Mouse (Mus musculus): ENCODE measurements around the gene Psmb7.

Psmb7 gene

DNA sequence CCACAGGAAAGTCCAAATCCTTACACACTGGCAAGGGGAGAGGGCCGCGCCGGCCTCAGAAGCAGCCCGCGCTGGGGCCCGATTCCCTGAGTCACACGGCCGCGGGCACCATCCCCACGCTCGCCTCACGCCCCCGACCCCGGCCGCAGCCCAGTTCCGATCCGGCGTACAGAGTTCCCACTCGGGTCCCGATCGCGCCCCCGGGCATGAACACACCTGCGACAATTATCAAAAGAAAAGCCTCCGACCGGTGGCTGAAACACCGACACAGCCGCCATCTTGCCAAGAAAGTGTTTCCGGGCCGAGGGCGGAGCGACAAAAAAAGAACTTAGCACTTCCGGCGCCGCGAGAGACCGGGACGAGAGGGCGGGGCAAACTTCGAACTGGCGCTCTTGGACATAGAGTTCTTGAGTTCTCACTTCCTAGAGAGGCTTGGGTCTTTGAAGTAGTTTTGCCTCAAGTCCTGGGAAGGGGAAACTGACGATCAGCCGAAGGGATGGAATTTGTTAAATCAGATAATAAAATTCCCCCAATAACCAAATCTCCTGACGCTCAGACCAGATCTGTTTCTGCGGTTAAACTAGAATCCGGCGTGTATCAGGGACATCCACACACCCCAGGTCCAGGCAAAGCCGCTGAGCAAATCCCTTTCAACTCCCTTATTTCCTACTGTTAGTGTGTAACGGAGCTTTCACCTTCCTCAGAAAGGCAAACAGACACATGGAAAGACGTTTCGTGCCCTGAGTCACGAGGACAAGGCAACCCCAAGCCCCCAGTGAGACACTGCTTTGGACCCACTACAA, at the start of gene Psmb7:
Psmb7 (minus strand) TSS at position 463 of the 803 bp plus-strand sequence.
- DNase-seq (ENCODE audit: low spot score), result peak; percentile 91

DNA sequence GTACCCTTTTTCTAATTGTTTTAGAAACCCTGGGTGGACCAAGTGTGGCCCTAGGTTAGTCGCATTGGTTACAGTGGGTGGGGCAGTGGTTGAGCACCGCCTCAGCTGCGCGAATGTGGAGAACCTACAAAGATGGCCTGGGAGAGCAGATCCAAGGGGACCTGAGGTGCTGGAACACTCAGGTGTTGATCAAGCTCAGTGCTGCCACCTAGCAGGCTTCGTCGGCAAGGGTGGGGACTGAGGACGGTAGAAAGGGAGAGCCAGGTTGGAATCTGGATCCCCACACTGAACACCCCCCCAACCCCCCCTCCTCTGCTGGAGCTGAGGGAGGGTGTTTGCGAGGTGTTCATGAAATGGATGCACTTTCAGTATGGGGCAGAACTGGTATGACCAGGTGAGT, 47.7 kb upstream of the Psmb7 start:
- peak; percentile 26 for DNase-seq (ENCODE audit: low spot score)

DNA sequence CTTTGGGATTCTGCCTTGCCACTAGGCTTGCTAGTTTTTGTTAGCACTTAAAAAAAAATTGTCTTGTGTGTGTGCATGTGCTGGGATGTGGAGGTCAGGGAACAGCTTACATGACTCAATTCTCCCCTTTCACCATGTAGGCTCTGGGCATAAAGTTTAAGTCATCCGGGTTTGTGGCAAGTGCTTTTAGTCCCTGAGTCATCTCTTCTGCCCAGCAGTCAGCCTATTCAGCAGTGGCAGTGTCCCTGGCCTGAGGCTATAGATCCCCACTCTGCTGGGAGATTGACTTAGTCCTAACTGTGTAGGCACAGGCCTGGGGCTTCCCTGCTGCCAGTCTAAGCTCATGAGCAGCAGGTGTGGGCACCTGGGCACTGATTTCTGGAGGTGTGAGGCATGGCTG, 46.0 kb upstream of the Psmb7 start:
- DNase-seq (ENCODE audit: low spot score), result no peak

DNA sequence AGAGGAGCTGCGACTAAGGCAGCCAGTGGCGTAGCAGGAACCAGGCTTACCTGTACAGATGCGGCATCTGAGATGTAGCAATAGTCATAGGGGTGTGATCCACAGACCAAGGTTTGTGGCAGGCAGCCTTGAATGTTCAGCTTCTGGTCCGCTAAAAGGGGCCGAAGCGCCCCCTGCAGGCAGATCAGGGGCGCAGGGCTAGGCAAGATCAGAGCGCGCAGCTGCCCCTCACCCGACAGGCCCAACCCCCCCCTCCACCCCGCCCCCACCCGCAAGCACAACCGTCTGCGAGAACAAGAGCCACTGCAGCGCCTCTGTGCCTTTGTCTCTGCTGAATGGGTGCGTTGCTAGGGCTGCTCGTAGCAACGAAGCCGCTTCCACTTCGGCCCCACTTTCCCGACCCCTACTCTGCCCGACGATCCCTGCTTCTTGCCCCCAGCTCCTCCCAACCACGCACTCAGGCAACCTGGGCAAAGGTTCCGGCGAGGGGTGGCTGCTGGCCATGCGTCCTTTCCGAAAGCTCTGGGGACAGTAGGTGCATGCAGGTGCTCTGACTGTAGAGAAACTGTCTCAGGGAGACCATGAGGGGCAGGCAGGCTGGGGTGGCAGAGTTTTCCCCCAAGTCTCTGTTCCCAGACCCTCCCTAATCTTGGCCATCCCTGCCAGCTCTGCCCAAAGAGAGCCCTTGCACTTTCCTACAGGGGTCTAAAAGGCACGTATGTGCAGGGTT, 45.1 kb upstream of the Psmb7 start:
- peak; percentile 41 for DNase-seq (ENCODE audit: low spot score)

DNA sequence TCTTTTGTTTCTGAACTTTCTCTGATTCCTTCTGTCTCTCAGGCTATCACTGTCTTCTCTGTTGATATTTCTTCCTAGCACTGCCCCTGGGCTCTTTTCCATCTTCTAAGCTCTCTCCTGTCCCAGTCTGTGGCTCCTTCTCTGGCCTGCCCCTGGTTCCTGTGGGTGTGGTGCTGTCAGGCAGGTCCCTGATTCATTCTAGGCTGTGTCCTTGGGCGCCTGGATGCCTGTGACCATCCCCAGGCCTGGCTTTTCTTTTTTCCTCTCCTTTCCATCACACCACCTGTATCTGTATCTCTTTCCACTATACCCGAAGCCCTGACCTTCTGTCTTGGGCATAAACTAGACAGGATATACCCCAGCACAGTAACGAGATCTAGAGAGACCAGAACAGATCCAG, 41.9 kb upstream of the Psmb7 start:
- no peak for DNase-seq (ENCODE audit: low spot score)

DNA sequence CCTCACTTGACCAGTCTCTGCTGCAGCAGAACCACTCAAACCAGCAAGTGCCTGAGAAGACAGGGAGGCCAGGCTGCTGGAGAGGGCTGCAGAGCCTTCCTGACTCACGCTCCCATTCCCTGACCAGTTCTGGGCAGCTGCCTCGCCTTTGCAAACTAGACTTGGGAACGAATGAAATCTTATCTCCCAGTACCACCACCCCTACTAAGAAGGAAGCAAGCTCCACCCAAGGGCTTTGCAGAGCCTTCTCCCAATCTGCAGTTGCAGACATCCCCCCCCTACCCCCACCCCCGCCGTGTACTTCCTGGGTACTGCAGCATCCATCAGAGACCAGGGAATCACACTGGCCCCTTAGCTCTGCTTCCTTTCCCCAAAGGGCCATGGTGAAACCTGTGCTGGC, 39.2 kb upstream of the Psmb7 start:
- DNase-seq (ENCODE audit: low spot score), result no peak

DNA sequence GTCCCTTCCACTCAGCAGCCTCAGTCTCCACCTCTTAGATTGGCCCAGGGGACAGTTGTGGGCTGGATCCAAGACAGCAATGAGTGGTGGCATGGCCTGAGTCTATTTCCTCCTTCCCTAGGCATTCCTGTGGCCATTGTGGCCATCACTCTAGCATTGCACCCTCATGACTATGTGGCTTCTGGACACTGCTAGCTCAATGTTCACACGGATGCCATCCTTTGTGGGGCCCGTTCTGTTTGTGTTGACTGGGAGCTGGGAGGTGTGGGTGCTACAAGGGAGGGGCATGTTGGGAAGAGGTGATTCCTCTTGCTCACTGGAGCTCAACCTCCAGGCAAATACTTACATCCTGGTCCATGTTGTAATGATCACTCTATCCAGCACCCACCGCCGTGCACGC, 38.3 kb upstream of the Psmb7 start:
- DNase-seq (ENCODE audit: low spot score), result no peak

DNA sequence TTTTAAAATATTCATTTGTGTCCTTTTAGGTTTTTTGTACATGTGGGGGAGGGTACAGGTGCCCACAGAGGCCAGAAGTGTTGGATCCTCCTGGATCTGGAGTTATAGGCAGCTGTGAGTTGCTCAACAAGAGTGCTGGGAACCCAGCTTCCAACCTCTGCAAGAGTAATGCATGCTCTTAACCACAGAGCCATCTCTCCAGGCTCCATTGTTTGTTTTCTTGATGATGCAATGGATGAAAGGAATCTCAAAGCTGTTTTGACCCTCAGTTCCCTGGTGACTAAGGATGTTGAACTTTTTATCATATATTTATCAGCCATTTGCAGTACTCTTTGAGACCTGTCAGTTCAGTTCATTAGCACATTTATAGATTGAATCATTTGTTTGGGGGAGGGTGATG, 35.1 kb upstream of the Psmb7 start:
- DNase-seq (ENCODE audit: low spot score), result no peak

DNA sequence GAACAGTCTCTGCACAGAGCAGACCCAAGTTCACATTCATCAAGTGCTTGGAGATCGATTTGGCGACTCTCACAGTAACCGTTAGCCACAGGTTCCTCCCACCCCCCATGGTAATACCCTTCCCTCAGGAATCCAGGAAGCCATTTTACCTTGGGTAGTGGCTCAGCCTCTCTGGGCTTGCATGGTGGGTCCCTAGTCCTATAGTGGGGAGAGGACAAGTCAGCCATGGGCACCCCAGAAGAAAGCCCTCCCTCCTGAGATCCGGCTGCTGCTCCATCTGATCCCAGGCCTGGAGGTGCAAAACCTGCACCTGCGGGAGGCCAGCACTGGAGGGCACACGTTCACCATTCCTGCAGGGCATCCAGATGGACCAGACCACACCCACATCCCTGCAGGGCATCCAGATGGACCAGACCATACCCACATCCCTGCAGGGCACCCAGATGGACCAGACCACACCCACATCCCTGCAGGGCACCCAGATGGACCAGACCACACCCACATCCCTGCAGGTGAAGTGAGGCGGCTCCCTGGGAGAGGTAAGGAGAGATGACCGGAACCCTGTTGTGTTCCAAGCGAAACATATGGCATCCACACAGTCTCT, 31.6 kb upstream of the Psmb7 start:
- DNase-seq (ENCODE audit: low spot score), result no peak

DNA sequence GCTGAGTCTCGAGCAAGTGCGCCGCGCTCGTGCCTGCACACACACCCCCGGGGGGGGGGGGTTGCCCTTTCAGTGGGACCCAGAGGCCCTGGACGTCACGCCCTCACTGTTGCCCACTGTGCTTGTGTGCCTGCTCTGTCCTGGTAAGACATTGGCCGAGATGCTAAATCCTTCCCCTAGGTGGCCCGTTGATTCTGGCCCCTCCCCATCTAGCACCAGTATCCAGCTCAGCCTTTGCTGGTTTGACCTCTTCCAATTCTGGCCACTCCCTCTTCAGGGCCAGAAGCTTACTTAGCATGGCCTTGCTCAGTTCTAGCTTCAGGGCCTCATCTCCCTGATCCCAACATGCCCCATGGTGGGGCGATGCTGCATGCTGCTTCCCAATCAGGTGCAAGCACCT, 28.6 kb upstream of the Psmb7 start:
- no peak for DNase-seq (ENCODE audit: low spot score)

DNA sequence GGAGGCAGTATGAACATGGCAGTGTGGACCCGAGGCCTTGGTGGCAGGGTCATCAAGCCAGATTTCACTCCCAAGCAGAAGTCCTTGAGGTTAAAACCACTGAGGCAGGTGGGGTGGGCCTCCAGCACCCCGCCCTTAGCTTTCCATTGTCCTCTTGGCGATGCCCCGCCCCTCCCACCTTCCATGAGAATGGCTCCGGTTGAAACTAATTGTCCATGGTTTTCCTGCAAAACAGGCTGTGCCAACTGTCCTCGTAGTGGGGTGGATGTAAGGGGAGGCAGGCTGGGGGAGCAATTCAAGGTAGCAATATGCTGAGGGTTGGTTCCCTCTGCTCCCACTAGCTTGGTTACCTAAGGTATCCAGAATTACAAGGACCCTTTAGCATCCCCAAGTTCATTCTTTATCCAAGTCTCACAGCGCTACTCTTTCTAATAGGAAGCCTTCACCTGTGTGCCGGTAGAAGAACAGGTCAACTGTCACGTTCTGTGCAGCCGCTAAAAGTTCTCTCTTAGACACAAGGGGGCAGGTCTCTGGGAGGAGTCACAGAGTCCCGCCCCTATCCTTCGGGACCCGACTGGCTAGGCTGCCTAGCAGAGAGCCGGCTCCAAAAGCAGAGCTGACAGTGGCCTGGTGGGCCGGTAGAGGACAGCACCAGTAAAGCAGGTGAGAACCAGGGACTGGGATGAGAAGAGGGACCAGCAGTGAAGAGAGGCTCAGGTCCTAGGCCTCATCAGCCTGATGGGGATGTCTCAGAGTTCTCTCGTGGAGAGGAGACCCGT, 25.1 kb upstream of the Psmb7 start:
- no peak for DNase-seq (ENCODE audit: low spot score)

DNA sequence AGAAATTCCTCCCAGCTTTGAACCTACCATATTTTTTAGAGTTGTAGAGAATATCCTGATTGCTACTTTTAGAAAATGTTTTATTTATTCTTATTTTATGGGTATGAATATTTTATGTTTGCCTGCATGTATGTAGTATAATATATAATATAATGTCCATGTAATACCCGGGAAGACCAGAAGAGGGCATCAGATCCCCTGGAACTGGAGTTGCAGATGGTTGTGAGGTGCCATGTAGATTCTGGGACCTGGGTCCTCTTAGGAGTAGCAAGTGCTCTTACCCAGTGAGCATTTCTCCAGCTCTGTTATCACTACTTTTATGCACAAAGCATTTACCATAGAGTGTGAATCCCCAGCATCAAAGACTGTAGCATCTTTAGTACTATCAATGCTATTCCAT, 17.5 kb upstream of the Psmb7 start:
- DNase-seq (ENCODE audit: low spot score), result no peak

DNA sequence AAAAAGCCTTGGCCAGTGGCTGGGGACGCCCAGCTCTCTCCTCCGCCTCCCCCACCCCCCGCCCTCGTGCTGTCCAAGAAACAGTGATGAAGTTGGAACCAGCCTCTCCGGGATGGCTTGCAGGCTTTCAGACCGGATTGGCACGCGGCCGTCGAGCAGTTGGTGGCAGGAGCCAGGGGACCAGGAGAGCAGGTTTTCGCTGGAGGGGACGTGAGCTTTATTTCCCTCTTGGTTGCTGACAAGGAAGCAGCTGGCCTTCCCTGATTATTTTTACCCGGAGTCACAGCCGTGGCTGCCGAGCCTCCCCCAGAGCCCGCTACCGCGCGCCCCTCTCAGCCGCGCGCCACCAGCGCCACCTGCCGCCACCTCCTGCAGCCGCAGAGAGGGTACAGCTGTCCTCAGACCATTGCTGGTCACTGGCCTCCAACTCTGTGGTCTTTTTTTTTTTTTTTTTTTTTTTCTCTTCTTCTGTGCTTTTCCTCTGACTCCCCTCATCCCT, 14.5 kb upstream of the Psmb7 start:
- peak; percentile 67 for DNase-seq (ENCODE audit: low spot score)

DNA sequence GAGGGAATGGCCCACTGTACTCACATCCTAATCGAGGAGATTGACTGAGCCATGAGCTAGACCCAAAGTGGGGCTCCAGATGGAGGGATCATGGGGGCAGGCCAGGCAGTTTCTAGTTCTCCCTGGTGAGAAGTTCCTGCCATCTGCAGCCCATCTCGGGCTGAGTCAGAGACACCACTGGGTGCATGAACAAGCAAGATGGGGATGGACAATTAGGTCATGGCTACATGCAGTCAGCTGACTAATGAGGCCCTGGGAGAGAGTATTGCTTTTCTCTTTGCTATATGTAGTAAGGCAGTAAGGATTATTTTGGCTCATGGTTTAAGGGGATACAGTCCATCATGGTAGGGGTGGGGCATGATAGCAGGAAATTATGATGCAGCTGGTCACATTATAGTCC, 9.8 kb upstream of the Psmb7 start:
- DNase-seq (ENCODE audit: low spot score), result no peak

DNA sequence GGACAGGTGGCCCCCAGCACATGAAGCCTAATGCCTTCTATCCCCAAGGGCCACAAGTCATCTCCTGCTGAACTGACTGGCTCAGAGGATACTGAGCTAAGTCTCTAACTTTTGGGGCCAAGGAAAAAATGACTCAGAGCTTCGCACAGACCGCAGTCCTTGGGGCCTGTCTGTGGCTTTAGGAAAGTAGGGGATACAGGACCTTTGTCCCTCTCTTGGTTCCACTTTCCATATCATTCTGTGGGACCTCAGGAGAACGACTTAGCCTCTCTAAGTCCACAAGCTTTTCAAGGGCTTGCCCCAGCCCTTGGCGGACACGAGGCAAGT, 9.4 kb upstream of the Psmb7 start:
- DNase-seq (ENCODE audit: low spot score), result no peak

DNA sequence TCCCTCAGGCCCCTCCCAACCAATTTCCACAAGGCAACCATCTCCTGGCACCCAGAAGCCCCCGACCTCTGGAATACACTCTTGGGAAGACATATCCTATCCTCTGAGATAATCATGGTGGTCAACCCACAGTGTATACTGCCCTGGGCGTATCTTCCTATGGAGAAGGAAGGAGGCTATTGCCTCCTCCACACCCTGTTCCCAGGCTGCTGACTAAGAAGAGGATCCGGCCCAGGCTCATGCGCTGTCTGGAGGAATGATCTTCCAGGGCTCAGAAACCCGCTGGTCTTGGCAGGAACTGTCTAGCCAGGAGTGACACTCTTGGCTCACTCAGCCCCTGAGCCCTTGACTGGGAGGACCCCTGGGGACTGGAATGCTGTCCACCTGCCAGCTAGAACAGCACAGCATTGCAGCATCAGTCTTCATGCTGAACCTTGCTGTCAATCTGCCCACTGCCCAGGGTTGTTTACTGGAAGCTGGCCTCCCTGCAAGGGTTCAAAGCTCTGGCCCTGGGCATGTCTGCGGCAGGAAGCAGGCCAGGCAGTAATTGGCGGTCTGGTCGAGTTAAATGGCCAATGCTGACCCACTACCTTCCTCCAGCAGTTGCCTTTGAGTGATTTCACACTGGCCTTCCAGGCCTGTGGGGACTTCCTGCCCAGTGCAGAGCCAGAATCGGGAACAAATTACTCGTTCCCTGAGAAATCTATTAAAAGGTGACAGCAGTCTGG, 8.8 kb upstream of the Psmb7 start:
- DNase-seq (ENCODE audit: low spot score), result no peak

DNA sequence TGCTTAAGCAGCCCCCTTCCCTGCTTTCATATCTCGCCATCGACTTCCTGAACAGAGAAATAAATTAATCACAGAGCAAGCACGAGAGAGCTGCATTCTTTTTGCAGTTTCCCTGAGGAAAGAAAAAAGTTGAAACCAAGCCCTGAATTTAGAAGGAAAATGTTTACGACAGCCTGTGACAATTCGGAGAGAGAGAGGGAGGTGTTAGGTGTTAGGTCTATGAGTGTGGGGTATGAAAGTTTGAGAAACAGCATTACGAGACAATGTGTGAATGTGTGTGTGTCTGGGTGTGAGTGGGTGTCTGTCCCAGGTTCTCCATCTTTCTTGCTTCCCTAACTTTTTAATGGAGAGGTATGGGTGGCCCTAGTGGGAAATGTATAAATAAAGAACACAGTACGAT, 8.2 kb upstream of the Psmb7 start:
- DNase-seq (ENCODE audit: low spot score), result no peak

DNA sequence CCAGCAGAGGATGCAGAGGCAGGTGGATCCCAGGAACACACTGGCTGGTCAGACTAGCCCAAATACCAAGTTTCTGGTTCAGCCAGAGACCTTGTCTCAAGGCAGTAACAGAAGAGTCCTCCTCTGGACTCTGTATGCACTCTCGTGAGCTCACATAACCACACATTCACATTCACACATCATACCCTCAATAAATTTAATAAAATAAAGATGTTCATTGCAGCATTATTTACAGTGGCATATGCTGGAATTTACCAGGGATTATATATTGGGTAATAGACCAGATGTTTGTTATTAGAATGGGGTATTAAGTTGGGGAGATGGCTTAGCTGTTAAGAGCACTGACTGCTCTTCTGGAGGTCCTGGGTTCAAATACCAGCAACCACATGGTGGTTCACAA, 6.5 kb upstream of the Psmb7 start:
- no peak for DNase-seq (ENCODE audit: low spot score)

DNA sequence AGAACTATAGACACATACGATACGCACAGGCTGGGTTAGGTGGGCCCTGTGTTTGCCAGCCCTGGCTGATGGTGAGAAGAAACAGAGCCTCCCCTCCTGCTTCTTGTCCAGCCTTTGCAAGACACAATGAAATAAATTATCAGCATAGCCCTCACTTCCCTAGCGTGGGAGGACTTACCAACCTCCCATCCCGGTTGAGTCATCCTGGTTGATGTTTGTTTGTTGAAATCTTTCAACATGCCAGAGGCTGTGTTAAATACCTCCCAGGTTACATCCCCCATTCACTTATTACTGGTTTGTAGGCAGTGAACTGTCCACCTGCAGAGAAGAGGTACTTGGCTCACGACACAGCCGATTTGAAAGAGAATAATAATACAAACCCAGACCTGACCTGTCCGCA, 3.8 kb upstream of the Psmb7 start:
- no peak for DNase-seq (ENCODE audit: low spot score)

DNA sequence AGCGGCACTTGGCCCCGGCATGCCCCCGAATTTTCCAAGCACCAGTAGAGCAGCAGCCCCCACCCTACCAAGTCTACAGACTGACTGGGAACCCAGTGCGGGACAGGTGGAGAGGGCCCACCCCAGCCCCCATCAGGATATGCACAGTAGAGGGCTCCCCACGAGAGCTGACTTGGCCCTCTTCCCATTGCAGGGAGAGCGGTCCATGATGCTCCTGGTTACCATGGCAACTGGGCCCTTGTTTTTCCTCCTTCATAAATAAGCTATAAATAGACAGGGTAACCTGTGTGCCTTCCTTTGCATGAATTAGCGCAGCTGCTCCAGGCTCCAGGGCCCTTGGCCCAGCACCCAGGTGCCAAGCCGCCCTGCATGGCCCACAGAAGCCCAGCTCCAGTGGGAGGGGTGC, 3.3 kb upstream of the Psmb7 start:
- DNase-seq (ENCODE audit: low spot score), result no peak

DNA sequence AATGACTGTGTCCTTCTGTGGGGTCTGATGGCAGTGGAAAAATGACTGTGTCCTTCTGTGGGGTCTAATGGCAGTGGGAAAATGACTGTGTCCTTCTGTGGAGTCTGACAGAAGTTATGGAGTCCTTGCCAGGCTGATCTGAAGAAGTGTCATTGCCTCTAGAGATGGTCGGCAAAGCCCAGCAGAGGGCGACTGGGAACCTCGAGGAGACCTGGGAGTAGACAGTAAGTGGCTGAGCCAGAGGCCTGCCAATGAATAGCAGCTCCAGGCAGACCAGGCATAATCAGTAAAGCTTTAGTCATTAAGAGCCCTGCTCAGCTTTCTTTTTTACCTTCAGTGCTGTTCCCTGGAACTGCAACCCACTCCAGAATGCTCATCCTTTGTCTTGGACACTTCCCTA, 2.0 kb upstream of the Psmb7 start:
- DNase-seq (ENCODE audit: low spot score), result peak; percentile 41

DNA sequence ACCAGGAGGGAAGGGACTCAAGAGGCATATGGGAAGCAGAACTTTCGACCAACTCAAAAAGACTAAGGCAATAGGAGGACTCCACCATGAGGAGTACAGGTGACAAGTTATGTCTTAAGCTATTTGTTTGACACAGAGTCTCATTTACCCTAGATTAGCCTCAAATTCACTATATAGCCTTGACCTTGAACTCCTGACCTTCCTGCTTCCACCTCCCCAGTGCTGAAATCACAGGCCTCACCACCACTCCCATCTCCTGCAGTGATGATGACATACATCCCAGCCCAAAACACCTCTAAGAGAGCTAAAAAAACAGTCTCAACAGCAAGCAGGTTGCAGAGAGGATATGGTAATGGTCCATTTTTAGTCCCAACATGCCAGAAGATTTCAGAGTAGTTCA, 2.1 kb downstream of the Psmb7 start:
- DNase-seq (ENCODE audit: low spot score), result no peak
